Mouse (Mus musculus): ENCODE data around the gene Ndst4. TPM values are rescaled to one million over a fixed set of nuclear protein-coding genes. Genes with fewer than 3 reads are reported as not detected.

Gene Ndst4
- polyA plus RNA-seq (2015; fragmentation: Nextera tagmentation; extraction: Ambion mirVana) = 0.06 and 0.15 TPM in 2 replicates

DNA sequence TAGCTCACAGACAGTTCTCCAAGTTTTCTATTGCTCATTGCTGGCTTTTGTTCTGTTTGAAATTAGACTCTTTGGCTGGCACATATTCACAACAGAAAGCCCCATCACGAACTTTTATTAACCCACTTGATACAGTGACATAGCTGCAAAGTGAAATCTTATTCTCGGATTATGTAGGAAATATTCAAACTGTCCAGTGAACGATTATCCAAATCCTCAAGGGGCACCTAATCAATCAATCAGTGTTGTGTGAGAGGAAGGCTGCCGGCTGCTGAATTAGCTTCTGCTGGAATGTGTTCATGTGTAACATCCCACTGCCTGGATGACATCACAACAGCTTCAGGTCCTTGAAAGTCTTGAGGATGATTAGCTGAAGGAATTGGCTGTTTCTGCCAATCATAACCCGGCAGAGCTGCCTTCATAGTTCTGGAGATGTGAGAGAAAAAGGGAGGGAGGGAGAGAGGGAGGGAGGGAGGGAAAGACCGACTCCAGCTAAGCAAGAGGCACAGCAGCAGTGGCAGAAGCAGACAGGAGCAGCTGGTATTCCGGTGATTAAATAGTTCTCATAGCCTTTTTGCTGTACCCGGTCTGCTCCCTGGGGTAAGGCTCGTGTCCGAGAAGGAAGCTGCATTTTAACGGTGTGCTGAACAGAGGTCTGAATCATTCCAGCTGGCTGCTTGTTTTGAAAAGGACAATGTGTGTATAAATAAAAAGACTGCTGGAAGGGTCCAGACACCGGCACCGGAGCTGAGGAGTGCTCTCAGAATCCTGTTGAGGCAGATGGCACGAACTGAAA lies at the start of gene Ndst4:
Gene Ndst4 (plus strand): TSS at position 476 of the 796 bp plus-strand sequence.

